25 mouse cellular contexts compared by ENCODE assay signal in genomic region chr14:87422432-87422831, GRCm38 (mm10). TPM values are rescaled to one million over a fixed set of nuclear protein-coding genes. Genes with fewer than 3 reads are reported as not detected.
A peak's percentile ranks its signal among the peaks of the same experiment; 100 is the strongest.
DNase-seq lines count a peak whose midpoint lies in the region; TF ChIP-seq lines count a peak whose summit lies in the region.
"Had no signal": no experiment of that assay in that cellular context is flagged by ENCODE, and none has a peak within 500 bp of the region (broad histone marks: within the 10 kb centered on the region; RNA-seq: fewer than 3 reads in every experiment).

No protein-coding gene starts in this region.

- H3K79me2 ChIP-seq in CH12.LX (replicated peaks; ENCODE audit: control insufficient read depth, extremely low read depth, insufficient read depth, poor library complexity, severe bottlenecking) = peaks cover 15% of the 10 kb centered on the region

- in situ Hi-C loops in CH12.LX (cut with MboI; ENCODE audit: low pct_ligation_motif_present, low pct_unique_long_range_greater_than_20kb, low sequenced_read_pairs) = loop anchor here (25.0 kb wide), 1 partner anchor 310 kb away; no protein-coding TSS in a partner anchor

- WGBS in heart, embryonic 10.5 days = 92% methylated on average over 3 of the region's 3 CpGs

- no peak for TF ChIP-seq RAD21 in CH12.LX (IDR thresholded peaks at IDR 0.05; ENCODE audit: low read depth, low read length)

- no peaks in the 10 kb centered on the region for H3K27me3 ChIP-seq in CH12.LX (replicated peaks)
- H3K27me3 ChIP-seq in heart, embryonic 10.5 days (ENCODE audit: insufficient read depth, poor library complexity, severe bottlenecking) = no peaks in the 10 kb centered on the region
- H3K27me3 ChIP-seq: embryonic facial prominence, embryonic 12.5 days; embryonic facial prominence, embryonic 15.5 days; forebrain, embryonic 12.5 days; forebrain, embryonic 15.5 days; hindbrain, embryonic 12.5 days; hindbrain, embryonic 15.5 days had no signal

- no peak for TF ChIP-seq POLR2A in CH12.LX (IDR thresholded peaks at IDR 0.05; ENCODE audit: low read depth, low read length)

- no peak overlapping the region for H3K4me3 ChIP-seq in gastrocnemius, adult 2 months
- H3K4me3 ChIP-seq in CH12.LX (replicated peaks in 1 of 3; ENCODE audit: low read depth in 2 of 3, low read length in 2 of 3, poor library complexity in 1 of 3) = no peak overlapping the region
- no peak overlapping the region for H3K4me3 ChIP-seq in heart, embryonic 10.5 days
- H3K4me3 ChIP-seq: embryonic facial prominence, embryonic 12.5 days; embryonic facial prominence, embryonic 15.5 days; forebrain, embryonic 12.5 days; forebrain, embryonic 15.5 days; heart, adult 2 months; hindbrain, embryonic 12.5 days; hindbrain, embryonic 15.5 days had no signal

- H3K9me3 ChIP-seq in CH12.LX (replicated peaks; ENCODE audit: low read length) = no peaks in the 10 kb centered on the region
- H3K9me3 ChIP-seq in heart, embryonic 10.5 days = no peaks in the 10 kb centered on the region
- H3K9me3 ChIP-seq: embryonic facial prominence, embryonic 12.5 days; embryonic facial prominence, embryonic 15.5 days; forebrain, embryonic 12.5 days; forebrain, embryonic 15.5 days; G1E; hindbrain, embryonic 12.5 days; hindbrain, embryonic 15.5 days had no signal

- TF ChIP-seq CTCF in gastrocnemius, adult 2 months (IDR thresholded peaks at IDR 0.05) = no peak
- TF ChIP-seq CTCF in CH12.LX (conservative IDR thresholded peaks at IDR 0.05 in 1 of 2, IDR thresholded peaks at IDR 0.05 in 1 of 2; ENCODE audit: low read depth in 2 of 2, low read length in 2 of 2) = no peak

- H3K36me3 ChIP-seq in CH12.LX (replicated peaks in 1 of 2; ENCODE audit: control insufficient read depth in 1 of 2, insufficient read depth in 1 of 2, low read length in 1 of 2) = peaks cover 0 to 9% of the 10 kb centered on the region in 2 experiments
- H3K36me3 ChIP-seq in heart, embryonic 10.5 days = no peaks in the 10 kb centered on the region
- H3K36me3 ChIP-seq: embryonic facial prominence, embryonic 12.5 days; embryonic facial prominence, embryonic 15.5 days; forebrain, embryonic 15.5 days; hindbrain, embryonic 12.5 days; hindbrain, embryonic 15.5 days had no signal

- H3K4me1 ChIP-seq in CH12.LX (ENCODE audit: control insufficient read depth in 1 of 2, insufficient read depth in 2 of 2) = peaks cover 0 to 15% of the 10 kb centered on the region in 2 experiments; a peak in 2 of 4 replicates
- H3K4me1 ChIP-seq in heart, embryonic 10.5 days = peaks cover 60% of the 10 kb centered on the region

- dilution Hi-C loops in CH12.LX (cut with MboI; ENCODE audit: extremely low pct_ligation_motif_present, extremely low pct_unique_long_range_greater_than_20kb, low sequenced_read_pairs) = no loop called here

- H3K27ac ChIP-seq in gastrocnemius, adult 2 months = peak overlapping the region; percentile 2; the same call in 1 of the 2 replicates
- H3K27ac ChIP-seq in CH12.LX (ENCODE audit: insufficient read depth, low read depth) = no peak overlapping the region
- no peak overlapping the region for H3K27ac ChIP-seq in heart, embryonic 10.5 days
- H3K27ac ChIP-seq: embryonic facial prominence, embryonic 12.5 days; embryonic facial prominence, embryonic 15.5 days; forebrain, embryonic 12.5 days; forebrain, embryonic 15.5 days; heart, adult 2 months; hindbrain, embryonic 12.5 days; hindbrain, embryonic 15.5 days had no signal

- TF ChIP-seq EP300 in CH12.LX (IDR thresholded peaks at IDR 0.05; ENCODE audit: low read length) = no peak

- H3K4me2 ChIP-seq in CH12.LX (ENCODE audit: insufficient read depth, low read depth, poor library complexity, severe bottlenecking) = no peak overlapping the region
- H3K4me2 ChIP-seq: embryonic facial prominence, embryonic 12.5 days; embryonic facial prominence, embryonic 15.5 days; forebrain, embryonic 12.5 days; forebrain, embryonic 15.5 days; heart, embryonic 11.5 days; hindbrain, embryonic 12.5 days; hindbrain, embryonic 15.5 days had no signal

- intact Hi-C loops in gastrocnemius, adult 2 months (cut with DNase I) = no loop called here

- H3K9ac ChIP-seq in CH12.LX (ENCODE audit: insufficient read depth, low read depth) = no peak overlapping the region
- H3K9ac ChIP-seq: embryonic facial prominence, embryonic 12.5 days; embryonic facial prominence, embryonic 15.5 days; forebrain, embryonic 12.5 days; forebrain, embryonic 15.5 days; hindbrain, embryonic 12.5 days; hindbrain, embryonic 15.5 days had no signal

- no peak for DNase-seq in gastrocnemius, adult 2 months
- no peak for DNase-seq in gastrocnemius, adult 8-10 months (ENCODE audit: low spot score in 2 of 2)
- peak; percentile 19 for DNase-seq in 3T3-L1 (ENCODE audit: low read depth, low spot score)
- no peak for DNase-seq in CH12.LX (ENCODE audit: extremely low read depth)
- peak; percentile 36 for DNase-seq in brain, adult 2 months (ENCODE audit: low read depth, low spot score)
- DNase-seq in kidney, postnatal 14 days = no peak
- no peak for DNase-seq in heart, embryonic 10.5 days (ENCODE audit: low spot score)
- DNase-seq in cerebellum, adult 11 months = no peak
- DNase-seq: adrenal gland, adult 8-10 months; adrenal gland, postnatal 25 days; cerebellum, adult 2 months; cerebellum, adult 9-11 months; cerebellum, postnatal 25 days; gastrocnemius, postnatal 10 days; gastrocnemius, postnatal 36 days; heart, adult 2 months; kidney, adult 9 months had no signal

TF ChIP-seq in CH12.LX, 34 proteins besides CTCF, POLR2A, EP300 and RAD21:
- TF ChIP-seq ZC3H11A (IDR thresholded peaks at IDR 0.05; ENCODE audit: low read depth, low read length) = no peak
- TF ChIP-seq JUN (IDR thresholded peaks at IDR 0.05; ENCODE audit: insufficient read depth, low read depth, low read length) = no peak
- no peak for TF ChIP-seq HCFC1 (IDR thresholded peaks at IDR 0.05; ENCODE audit: low read depth, low read length)
- no peak for TF ChIP-seq POLR2AphosphoS2 (IDR thresholded peaks at IDR 0.05; ENCODE audit: low read depth, low read length)
- peak; percentile 58; the same call in 1 of the 2 replicates for TF ChIP-seq MAFK (IDR thresholded peaks at IDR 0.05; ENCODE audit: insufficient replicate concordance, low read length)
- TF ChIP-seq ZKSCAN1 (IDR thresholded peaks at IDR 0.05; ENCODE audit: borderline replicate concordance, low read depth, low read length) = no peak
- no peak for TF ChIP-seq USF2 (conservative IDR thresholded peaks at IDR 0.05; ENCODE audit: low read depth, low read length)

RNA-seq across cellular contexts. Expression of gene Tdrd3, which starts 6.0 kb away (rescaled TPM):
- 10 to 100 TPM; 23.5 to 24.2 TPM for total RNA-seq in gastrocnemius, adult 2 months (2021)
- total RNA-seq in gastrocnemius, adult 8-10 months (2022) = 10 to 100 TPM; 18.8 to 26.2 (median 22.5) TPM
- total RNA-seq in CH12.LX (2012; rRNA removed) (6.5 and 7.3 TPM in 2 replicates), CH12.LX (2014; rRNA removed) (12.8 and 13.8 TPM in 2 replicates)
- 10.9 and 13.9 TPM in 2 replicates for polyA plus RNA-seq in CH12.LX (2012; ENCODE audit: insufficient read length, low read depth)
- 19.7 and 21.8 TPM in 2 replicates for polyA plus RNA-seq in heart, embryonic 10.5 days (2016; fragmentation: Nextera tagmentation; extraction: Ambion mirVana)

Comparison
In these comparisons a context has a peak if more than half of its experiments do, and no peak if none do; other contexts are left out.
1. DNase-seq: peak in 3T3-L1 (single experiment) and brain, adult 2 months (single experiment); none in gastrocnemius, adult 2 months (single experiment), gastrocnemius, adult 8-10 months (0 of 2), CH12.LX (single experiment), kidney, postnatal 14 days (single experiment), heart, embryonic 10.5 days (single experiment) and cerebellum, adult 11 months (single experiment).